Mouse (Mus musculus) E14TG2a.4 (cell line): ENCODE results near the gene Selenoo.

Experiments used
- H3K27me3 ChIP-seq: 2 replicates; pipeline ENCODE4 v1.6.1; 2014; ENCODE audit warnings: low read length, control low read depth; ENCODE audit not compliant: insufficient read depth
- H3K36me3 ChIP-seq: 2 replicates; pipeline ENCODE4 v1.6.1; 2014; ENCODE audit warnings: low read length, control low read depth; ENCODE audit not compliant: insufficient read depth
- H3K4me1 ChIP-seq: replicated peaks from 2 replicates; pipeline ENCODE4 v1.6.1; 2014; ENCODE audit warnings: low read depth, low read length, control low read depth
- H3K4me3 ChIP-seq: replicated peaks from 2 replicates; pipeline ENCODE4 v1.5.1; 2014; ENCODE audit warnings: mild to moderate bottlenecking, low read length
- H3K9me3 ChIP-seq: 2 replicates; pipeline ENCODE4 v1.6.1; 2014; ENCODE audit warnings: low read length, control low read depth
- CTCF ChIP-seq: conservative IDR thresholded peaks from 2 replicates; pipeline ENCODE4 v1.5.1; 2014; ENCODE audit warnings: low read length
- NANOG ChIP-seq: IDR thresholded peaks from 2 replicates; pipeline ENCODE4 v1.6.1; 2014; ENCODE audit warnings: borderline replicate concordance, low read length, mixed read lengths
- POU5F1 ChIP-seq: IDR thresholded peaks from 2 replicates; pipeline ENCODE4 v1.6.1; 2014; ENCODE audit warnings: low read length, borderline replicate concordance

Selenoo gene

GRCm38 (mm10) chr15:89106073-89106472, 17.2 kb downstream of the Selenoo start:
- H3K27me3 ChIP-seq, result no peaks in the 10 kb centered on the region
- peaks cover 17% of the 10 kb centered on the region for H3K4me1 ChIP-seq
- H3K9me3 ChIP-seq, result no peaks in the 10 kb centered on the region
- H3K36me3 ChIP-seq, result peaks cover 100% of the 10 kb centered on the region
- H3K4me3 ChIP-seq, result no peak overlapping the region
- TF ChIP-seq NANOG, result no peak
- no peak for TF ChIP-seq CTCF
- TF ChIP-seq POU5F1, result no peak

- TF ChIP-seq POU5F1 (no peak), CTCF (no peak), NANOG (no peak)
- Histone ChIP-seq H3K36me3 (peaks cover 100% of the 10 kb centered on the region), H3K27me3 (no peaks in the 10 kb centered on the region), H3K9me3 (no peaks in the 10 kb centered on the region), H3K4me1 (peaks cover 17% of the 10 kb centered on the region), H3K4me3 (no peak overlapping the region)
These were observed 18.1 kb downstream of the Selenoo start for GRCm38 (mm10) chr15:89106976-89107375.

- Histone ChIP-seq H3K36me3 (peaks cover 98% of the 10 kb centered on the region), H3K4me1 (peaks cover 13% of the 10 kb centered on the region), H3K27me3 (no peaks in the 10 kb centered on the region), H3K4me3 (no peak overlapping the region), H3K9me3 (no peaks in the 10 kb centered on the region)
- no peak for TF ChIP-seq NANOG
- TF ChIP-seq CTCF, result no peak; the same call in 1 of the 2 replicates
- no peak for TF ChIP-seq POU5F1
These were observed 21.3 kb downstream of the Selenoo start for GRCm38 (mm10) chr15:89110147-89110546.

GRCm38 (mm10) chr15:89118007-89118406, 29.1 kb downstream of the Selenoo start:
- H3K27me3 ChIP-seq, result no peaks in the 10 kb centered on the region
- no peak for TF ChIP-seq POU5F1
- no peak for TF ChIP-seq NANOG
- H3K9me3 ChIP-seq, result no peaks in the 10 kb centered on the region
- no peak overlapping the region for H3K4me3 ChIP-seq
- peaks cover 33% of the 10 kb centered on the region for H3K4me1 ChIP-seq
- H3K36me3 ChIP-seq, result peaks cover 84% of the 10 kb centered on the region

- peaks cover 8% of the 10 kb centered on the region; the same call in 1 of the 2 replicates for H3K27me3 ChIP-seq
These were observed 33.9 kb downstream of the Selenoo start, which contains the start of gene Tubgcp6 for GRCm38 (mm10) chr15:89122649-89123366. Gene Tubgcp6, minus strand, starts transcription at chr15:89123112.

GRCm38 (mm10) chr15:89123595-89123994, 34.7 kb downstream of the Selenoo start:
- H3K4me3 ChIP-seq, result peak overlapping the region; percentile 98
- peak; percentile 21; the same call in 1 of the 2 replicates for TF ChIP-seq CTCF
- TF ChIP-seq NANOG, result no peak
- no peak for TF ChIP-seq POU5F1
- H3K27me3 ChIP-seq, result peaks cover 8% of the 10 kb centered on the region; the same call in 1 of the 2 replicates
- H3K36me3 ChIP-seq, result peaks cover 33% of the 10 kb centered on the region
- peaks cover 64% of the 10 kb centered on the region for H3K4me1 ChIP-seq
- no peaks in the 10 kb centered on the region for H3K9me3 ChIP-seq

More at GRCm38 (mm10) chr15:89122649-89123366, 33.9 kb downstream of the Selenoo start, which contains the start of gene Tubgcp6:
- Histone ChIP-seq H3K36me3 (peaks cover 41% of the 10 kb centered on the region), H3K9me3 (no peaks in the 10 kb centered on the region), H3K4me3 (peak within 1 kb of the TSS; percentile 98), H3K4me1 (peaks cover 58% of the 10 kb centered on the region)
- TF ChIP-seq NANOG, result no peak
- TF ChIP-seq CTCF, result no peak
- TF ChIP-seq POU5F1, result no peak

- H3K27me3 ChIP-seq, result peaks cover 8% of the 10 kb centered on the region; the same call in 1 of the 2 replicates
- H3K4me3 ChIP-seq, result no peak overlapping the region
- no peaks in the 10 kb centered on the region for H3K9me3 ChIP-seq
- no peak for TF ChIP-seq CTCF
- TF ChIP-seq NANOG, result no peak
- H3K36me3 ChIP-seq, result peaks cover 26% of the 10 kb centered on the region
- peaks cover 70% of the 10 kb centered on the region for H3K4me1 ChIP-seq
These were observed 35.4 kb downstream of the Selenoo start for GRCm38 (mm10) chr15:89124312-89124711.

- no peaks in the 10 kb centered on the region for H3K9me3 ChIP-seq
- H3K27me3 ChIP-seq, result peaks cover 8% of the 10 kb centered on the region; the same call in 1 of the 2 replicates
- H3K4me3 ChIP-seq, result no peak overlapping the region
- peaks cover 18% of the 10 kb centered on the region for H3K36me3 ChIP-seq
- peaks cover 60% of the 10 kb centered on the region for H3K4me1 ChIP-seq
- TF ChIP-seq POU5F1 (no peak), CTCF (no peak), NANOG (no peak)
These were observed 36.5 kb downstream of the Selenoo start for GRCm38 (mm10) chr15:89125351-89125750.
